Mouse (Mus musculus) midbrain, postnatal 0 days (tissue): ENCODE measurements around the gene Cr2. TPM values are rescaled to one million over a fixed set of nuclear protein-coding genes. Genes with fewer than 3 reads are reported as not detected.
A peak's percentile ranks its signal among the peaks of the same experiment; 100 is the strongest.

ENCODE experiments used
- ATAC-seq: fragments of 200-750 bp; cut with Nextera tagmentation; 2 replicates; pipeline ENCODE4 v1.8.0; 2017; ENCODE audit warnings: moderate number of reproducible peaks, mild to moderate bottlenecking, moderate TSS enrichment, moderate library complexity; ENCODE audit not compliant: low FRiP score
- DNase-seq: peaks from one replicate; pipeline ENCODE4 v3.0.0-alpha.2; 2015; ENCODE audit warnings: low spot score
- H3K27ac ChIP-seq: fragments of 300-500 bp; sonication (generic); 2 replicates; pipeline ENCODE4 v1.5.1; 2014; ENCODE audit warnings: low read depth, mild to moderate bottlenecking, low read length, mixed read lengths
- H3K27me3 ChIP-seq: fragments of 300-500 bp; sonication (generic); 2 replicates; pipeline ENCODE4 v1.6.1; 2014; ENCODE audit warnings: low read length, control low read depth, mixed read lengths; ENCODE audit not compliant: insufficient read depth
- H3K36me3 ChIP-seq: fragments of 300-500 bp; sonication (generic); 2 replicates; pipeline ENCODE4 v1.6.1; 2014; ENCODE audit warnings: low read length, control low read depth, mixed read lengths; ENCODE audit not compliant: insufficient read depth
- H3K4me1 ChIP-seq: fragments of 300-500 bp; sonication (generic); 2 replicates; pipeline ENCODE4 v1.6.1; 2014; ENCODE audit warnings: mild to moderate bottlenecking, control low read depth, antibody characterized with exemption, low read length, mixed read lengths; ENCODE audit not compliant: insufficient read depth
- H3K4me2 ChIP-seq: fragments of 300-500 bp; sonication (generic); 2 replicates; pipeline ENCODE4 v1.6.1; 2014; ENCODE audit warnings: low read depth, mild to moderate bottlenecking, low read length, mixed read lengths; ENCODE audit not compliant: poor library complexity, severe bottlenecking
- H3K4me3 ChIP-seq: fragments of 300-500 bp; sonication (generic); 2 replicates; pipeline ENCODE4 v1.5.1; 2014; ENCODE audit warnings: low read depth, mild to moderate bottlenecking, low read length, moderate library complexity
- H3K9ac ChIP-seq: fragments of 300-500 bp; sonication (generic); replicated peaks from 2 replicates; pipeline ENCODE4 v1.6.1; 2014; ENCODE audit warnings: mild to moderate bottlenecking, low read length, moderate library complexity, mixed read lengths; ENCODE audit not compliant: poor library complexity, severe bottlenecking
- H3K9me3 ChIP-seq: fragments of 300-500 bp; sonication (generic); 2 replicates; pipeline ENCODE4 v1.6.1; 2016; ENCODE audit warnings: low read length, control low read depth
- CTCF ChIP-seq: IDR thresholded peaks from 2 replicates; pipeline ENCODE4 v1.5.1; 2016; ENCODE audit warnings: antibody characterized with exemption, mild to moderate bottlenecking
- WGBS: fragments of 180-500 bp; shearing (Covaris S2); extraction: QIAGEN DNeasy Blood & Tissue Kit; methylation state at CpG from one replicate; pipeline ENCODE4 v1.1.7; 2014; 5-methylcytosine and 5-hydroxymethylcytosine counted together
- polyA plus RNA-seq: library from polyadenylated mRNA; unstranded; fragments of >200 nt; fragmentation: Nextera tagmentation; extraction: Ambion mirVana; gene quantifications from 2 replicates; pipeline ENCODE4 v1.2.1, GENCODE M21; 2015
- total RNA-seq: library from RNA; depleted of rRNA; stranded (reverse); fragments of >200 nt; gene quantifications from 2 replicates; pipeline ENCODE4 v1.2.3, GENCODE M21; 2014; rRNA removed

Cr2 gene
- total and polyA plus RNA-seq, 2 experiments from 2014 or later: 0.22 to 0.63 TPM

GRCm38 (mm10) chr1:195113621-195114020 is 62.9 kb downstream of the Cr2 start:
- Histone ChIP-seq H3K9me3 (no peaks in the 10 kb centered on the region), H3K4me3 (no peak overlapping the region), H3K9ac (no peak overlapping the region), H3K4me2 (no peak overlapping the region), H3K4me1 (no peaks in the 10 kb centered on the region), H3K27ac (no peak overlapping the region), H3K36me3 (peaks cover 12% of the 10 kb centered on the region), H3K27me3 (no peaks in the 10 kb centered on the region)
- WGBS: 93% methylated on average over 4 of the region's 4 CpGs
- DNase-seq (no peak), ATAC-seq (no peak)
- no peak for TF ChIP-seq CTCF

GRCm38 (mm10) chr1:195100693-195101092 is 75.8 kb downstream of the Cr2 start:
- Histone ChIP-seq H3K4me3 (no peak overlapping the region), H3K9me3 (no peaks in the 10 kb centered on the region), H3K36me3 (peaks cover under 1% of the 10 kb centered on the region; the same call in 1 of the 2 replicates), H3K9ac (no peak overlapping the region), H3K27ac (no peak overlapping the region), H3K27me3 (no peaks in the 10 kb centered on the region), H3K4me2 (no peak overlapping the region), H3K4me1 (no peaks in the 10 kb centered on the region)
- WGBS: 97% methylated on average over 4 of the region's 4 CpGs
- no peak for ATAC-seq
- no peak for DNase-seq
- TF ChIP-seq CTCF: no peak

- H3K4me1 ChIP-seq: no peaks in the 10 kb centered on the region
- no peaks in the 10 kb centered on the region for H3K27me3 ChIP-seq
- TF ChIP-seq CTCF: no peak
- 100% methylated on average over 1 of the region's 1 CpGs for WGBS
- H3K27ac ChIP-seq: no peak overlapping the region
- H3K9me3 ChIP-seq: no peaks in the 10 kb centered on the region
- no peak overlapping the region for H3K9ac ChIP-seq
- H3K4me3 ChIP-seq: no peak overlapping the region
- DNase-seq (no peak), ATAC-seq (no peak)
- H3K4me2 ChIP-seq: no peak overlapping the region
- H3K36me3 ChIP-seq: no peaks in the 10 kb centered on the region
Observed at GRCm38 (mm10) chr1:195098004-195098403, 78.5 kb downstream of the Cr2 start.

GRCm38 (mm10) chr1:195092220-195092720 is 84.2 kb downstream of the Cr2 start, which contains the start of gene Cd46:
Gene Cd46 (minus strand): TSS chr1:195092249.
- ATAC-seq (peak; percentile 83), DNase-seq (peak; percentile 71)
- H3K4me3 ChIP-seq: peak within 1 kb of the TSS; percentile 29
- H3K27ac ChIP-seq: no peak within 1 kb of the TSS
- no peaks in the 10 kb centered on the region for H3K9me3 ChIP-seq
- no peaks in the 10 kb centered on the region for H3K36me3 ChIP-seq
- WGBS: 2% methylated on average over 14 of the region's 14 CpGs
- no peak for TF ChIP-seq CTCF
- H3K4me1 ChIP-seq: 0 out of 2 replicates have a peak, but pooled peaks cover 3% of the 10 kb centered on the region
- H3K4me2 ChIP-seq: peak within 1 kb of the TSS; percentile 57
- no peaks in the 10 kb centered on the region for H3K27me3 ChIP-seq
- 0 out of 2 replicates have a peak within 1 kb of the TSS, but pooled peaks have one; percentile 33 for H3K9ac ChIP-seq

GRCm38 (mm10) chr1:195091699-195092219 is 84.8 kb downstream of the Cr2 start:
- 0 out of 2 replicates have a peak overlapping the region, but pooled peaks have one; percentile 33 for H3K9ac ChIP-seq
- DNase-seq: no peak
- no peak for TF ChIP-seq CTCF

More at GRCm38 (mm10) chr1:195091699-195092219, 84.8 kb downstream of the Cr2 start:
- H3K4me2 ChIP-seq: peak overlapping the region; percentile 57
- H3K27me3 ChIP-seq: no peaks in the 10 kb centered on the region
- no peak; the same call in 1 of the 2 replicates for ATAC-seq
- H3K4me1 ChIP-seq: 0 out of 2 replicates have a peak, but pooled peaks cover 3% of the 10 kb centered on the region
- no peak overlapping the region for H3K27ac ChIP-seq
- no peaks in the 10 kb centered on the region for H3K36me3 ChIP-seq
- WGBS: 20% methylated on average over 11 of the region's 11 CpGs
- no peaks in the 10 kb centered on the region for H3K9me3 ChIP-seq
- peak overlapping the region; percentile 29 for H3K4me3 ChIP-seq

Other genes starting within 250 kb of the Cr2 start
- gene Cd34, start 237.9 kb downstream of the Cr2 start, total RNA-seq: 18.5 and 23.9 TPM in 2 replicates
- 17.6 and 20.3 TPM in 2 replicates for gene Cd34, start 237.9 kb downstream of the Cr2 start, polyA plus RNA-seq
- 3.4 and 5.3 TPM in 2 replicates for gene Cd46, start 84.5 kb downstream of the Cr2 start, total RNA-seq
- gene Cd46, start 84.5 kb downstream of the Cr2 start, polyA plus RNA-seq: 1.0 and 1.2 TPM in 2 replicates
- 59.7 and 60.3 TPM in 2 replicates for gene Cr1l, start 45.1 kb downstream of the Cr2 start, total RNA-seq
- 39.3 and 41.1 TPM in 2 replicates for gene Cr1l, start 45.1 kb downstream of the Cr2 start, polyA plus RNA-seq